Mouse (Mus musculus): Measurements from ENCODE around the gene Cabp7. TPM values are rescaled to one million over a fixed set of nuclear protein-coding genes. Genes with fewer than 3 reads are reported as not detected.

Gene Cabp7
- polyA plus RNA-seq, 1 experiment from 2014 or later, result 0.06 TPM

- 3% methylated on average over 29 of the region's 39 CpGs for WGBS (ENCODE audit: insufficient replicate concordance)
- peaks cover 15% of the 10 kb centered on the region for H3K4me1 ChIP-seq
- H3K27me3 ChIP-seq (replicated peaks), result peaks cover 97% of the 10 kb centered on the region
- no peak for ATAC-seq
- no peaks in the 10 kb centered on the region for H3K9me3 ChIP-seq (replicated peaks)
- peak overlapping the region; percentile 68 for H3K4me2 ChIP-seq
- H3K27ac ChIP-seq, result no peak overlapping the region
- H3K36me3 ChIP-seq, result no peaks in the 10 kb centered on the region
- no peak overlapping the region for H3K9ac ChIP-seq
- peak overlapping the region; percentile 45 for H3K4me3 ChIP-seq
Observed at GRCm38 (mm10) chr11:4745969-4746368, 609 bp downstream of the Cabp7 start.

DNA sequence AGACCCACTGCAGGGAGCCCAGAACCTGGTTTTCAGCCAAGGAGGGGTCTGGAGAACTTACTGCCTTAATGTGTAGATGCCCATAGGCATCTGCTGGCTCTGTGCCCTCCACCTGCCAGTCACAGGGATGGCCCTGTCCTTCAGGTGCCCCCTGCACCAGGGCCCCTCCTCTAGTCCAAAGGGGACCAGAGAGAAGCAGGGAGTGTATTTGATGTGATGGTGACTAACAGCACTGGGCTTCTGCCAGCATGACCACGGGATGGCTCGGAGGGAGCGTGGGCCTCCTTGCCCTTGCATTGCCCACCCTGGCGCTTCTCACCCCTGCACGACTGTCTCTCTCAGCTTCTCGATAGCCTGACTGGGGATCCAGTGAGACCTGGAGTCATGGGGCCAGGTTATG lies 1.9 kb downstream of the Cabp7 start:
- Histone ChIP-seq H3K9me3 (replicated peaks) (no peaks in the 10 kb centered on the region), H3K27me3 (replicated peaks) (peaks cover 91% of the 10 kb centered on the region), H3K4me3 (no peak overlapping the region), H3K4me1 (peaks cover 15% of the 10 kb centered on the region), H3K9ac (no peak overlapping the region), H3K27ac (no peak overlapping the region), H3K4me2 (no peak overlapping the region), H3K36me3 (no peaks in the 10 kb centered on the region)
- ATAC-seq, result no peak
- 47% methylated on average over 6 of the region's 6 CpGs for WGBS (ENCODE audit: insufficient replicate concordance)

GRCm38 (mm10) chr11:4740785-4741184 lies 5.8 kb downstream of the Cabp7 start:
- Histone ChIP-seq H3K36me3 (no peaks in the 10 kb centered on the region), H3K4me3 (no peak overlapping the region), H3K27ac (no peak overlapping the region), H3K9ac (no peak overlapping the region), H3K27me3 (replicated peaks) (peaks cover 54% of the 10 kb centered on the region), H3K4me1 (peaks cover under 1% of the 10 kb centered on the region; the same call in 1 of the 2 replicates), H3K9me3 (replicated peaks) (no peaks in the 10 kb centered on the region), H3K4me2 (no peak overlapping the region)
- 43% methylated on average over 5 of the region's 5 CpGs for WGBS (ENCODE audit: insufficient replicate concordance)
- 0 out of 2 replicates have a peak, but pooled peaks have one; percentile 26 for ATAC-seq

GRCm38 (mm10) chr11:4738719-4739118 lies 7.9 kb downstream of the Cabp7 start:
- no peak overlapping the region for H3K4me2 ChIP-seq
- no peak overlapping the region for H3K4me3 ChIP-seq
- H3K4me1 ChIP-seq, result no peaks in the 10 kb centered on the region
- WGBS (ENCODE audit: insufficient replicate concordance), result 83% methylated on average over 16 of the region's 16 CpGs
- no peak overlapping the region for H3K9ac ChIP-seq
- ATAC-seq, result no peak
- no peak overlapping the region for H3K27ac ChIP-seq
- H3K27me3 ChIP-seq (replicated peaks), result peaks cover 33% of the 10 kb centered on the region
- H3K9me3 ChIP-seq (replicated peaks), result no peaks in the 10 kb centered on the region
- H3K36me3 ChIP-seq, result no peaks in the 10 kb centered on the region

- Histone ChIP-seq H3K27ac (no peak overlapping the region), H3K9me3 (replicated peaks) (no peaks in the 10 kb centered on the region), H3K4me2 (no peak overlapping the region), H3K4me3 (no peak overlapping the region), H3K36me3 (no peaks in the 10 kb centered on the region), H3K27me3 (replicated peaks) (peaks cover 23% of the 10 kb centered on the region), H3K9ac (no peak overlapping the region), H3K4me1 (no peaks in the 10 kb centered on the region)
- no peak for ATAC-seq
- WGBS (ENCODE audit: insufficient replicate concordance), result 80% methylated on average over 10 of the region's 10 CpGs
Observed at GRCm38 (mm10) chr11:4737682-4738081, 8.9 kb downstream of the Cabp7 start.

DNA sequence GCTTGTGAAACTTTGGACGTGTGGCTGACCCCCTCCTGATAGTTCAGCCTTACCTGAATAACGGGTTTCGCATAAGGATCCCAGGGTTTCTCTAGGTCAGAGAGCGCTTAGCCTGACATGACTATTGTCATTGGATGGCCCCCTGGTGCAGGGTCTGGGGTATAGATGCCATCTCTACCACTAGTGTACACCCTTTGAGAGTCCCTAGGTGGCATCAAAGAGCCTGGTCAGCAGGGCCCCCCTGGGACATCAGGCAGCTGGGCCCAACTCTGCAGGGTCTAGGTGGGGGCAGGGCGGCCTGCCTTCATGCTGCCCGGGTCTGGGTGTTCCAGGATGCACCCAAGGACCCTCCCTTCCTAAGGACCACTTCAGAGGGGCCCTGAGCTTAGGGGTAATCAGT lies 10.2 kb downstream of the Cabp7 start:
- Histone ChIP-seq H3K9me3 (replicated peaks) (no peaks in the 10 kb centered on the region), H3K4me1 (no peaks in the 10 kb centered on the region), H3K4me2 (no peak overlapping the region), H3K27me3 (replicated peaks) (peaks cover 9% of the 10 kb centered on the region; the same call in 1 of the 2 replicates), H3K4me3 (no peak overlapping the region), H3K9ac (no peak overlapping the region), H3K27ac (no peak overlapping the region), H3K36me3 (peaks cover 7% of the 10 kb centered on the region; the same call in 1 of the 2 replicates)
- WGBS (ENCODE audit: insufficient replicate concordance), result 58% methylated on average over 6 of the region's 6 CpGs
- ATAC-seq, result no peak

GRCm38 (mm10) chr11:4734179-4734578 lies 12.4 kb downstream of the Cabp7 start:
- no peak overlapping the region for H3K4me3 ChIP-seq

DNA sequence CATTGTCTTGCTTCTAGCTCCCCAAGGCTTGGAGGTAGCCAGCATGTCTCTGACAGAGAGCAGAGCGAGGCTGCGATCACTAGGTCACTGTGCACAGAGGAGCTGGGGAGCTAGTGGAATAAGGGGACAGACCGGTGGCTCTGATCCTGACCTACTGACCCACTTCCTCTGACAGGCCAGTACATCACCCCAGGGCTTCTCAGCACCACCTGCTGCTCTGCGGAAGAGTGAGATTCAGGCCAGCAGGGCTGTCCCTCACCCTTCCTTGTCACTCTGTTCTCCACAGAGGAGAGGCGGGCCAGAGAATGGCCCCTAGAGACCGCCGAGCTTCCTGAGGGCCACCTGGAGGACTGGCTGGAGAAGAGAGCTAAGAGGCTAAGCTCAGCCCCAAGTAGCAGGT lies 14.8 kb downstream of the Cabp7 start:
- WGBS (ENCODE audit: insufficient replicate concordance), result 76% methylated on average over 7 of the region's 7 CpGs
- no peak overlapping the region for H3K4me3 ChIP-seq
- H3K4me2 ChIP-seq, result no peak overlapping the region
- peaks cover 7% of the 10 kb centered on the region; the same call in 1 of the 2 replicates for H3K36me3 ChIP-seq
- no peak overlapping the region for H3K27ac ChIP-seq
- no peak overlapping the region for H3K9ac ChIP-seq
- H3K9me3 ChIP-seq (replicated peaks), result no peaks in the 10 kb centered on the region
- H3K27me3 ChIP-seq (replicated peaks), result no peaks in the 10 kb centered on the region
- ATAC-seq, result no peak
- H3K4me1 ChIP-seq, result no peaks in the 10 kb centered on the region

More at GRCm38 (mm10) chr11:4734179-4734578, 12.4 kb downstream of the Cabp7 start:
- Histone ChIP-seq H3K4me2 (no peak overlapping the region), H3K4me1 (no peaks in the 10 kb centered on the region), H3K27me3 (replicated peaks) (no peaks in the 10 kb centered on the region), H3K27ac (no peak overlapping the region), H3K9me3 (replicated peaks) (no peaks in the 10 kb centered on the region), H3K36me3 (peaks cover 7% of the 10 kb centered on the region; the same call in 1 of the 2 replicates), H3K9ac (no peak overlapping the region)
- 40% methylated on average over 12 of the region's 12 CpGs for WGBS (ENCODE audit: insufficient replicate concordance)
- no peak for ATAC-seq

DNA sequence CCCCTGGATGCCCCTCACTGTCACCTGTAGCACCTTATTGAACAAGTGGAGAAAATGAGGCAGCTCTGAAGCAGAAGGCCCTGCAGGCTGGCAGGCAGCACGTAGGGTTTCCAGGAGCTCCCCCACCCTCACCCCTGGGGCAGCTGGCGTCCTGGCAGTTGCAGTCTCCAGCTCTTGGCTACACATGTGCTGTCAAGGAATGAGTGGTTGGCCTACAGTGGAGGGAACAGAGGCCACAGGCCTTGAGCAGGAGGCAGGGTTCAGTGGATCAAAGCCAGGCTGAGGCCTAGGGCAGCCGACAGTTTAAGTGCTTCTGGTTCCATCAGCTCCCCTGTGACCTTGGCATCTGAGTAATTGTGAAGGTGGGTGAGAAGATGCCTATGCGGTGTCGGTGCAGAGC lies 15.7 kb downstream of the Cabp7 start:
- Histone ChIP-seq H3K36me3 (peaks cover 12% of the 10 kb centered on the region; the same call in 1 of the 2 replicates), H3K9me3 (replicated peaks) (no peaks in the 10 kb centered on the region), H3K27ac (no peak overlapping the region), H3K4me1 (no peaks in the 10 kb centered on the region), H3K9ac (no peak overlapping the region), H3K4me3 (no peak overlapping the region), H3K27me3 (replicated peaks) (no peaks in the 10 kb centered on the region), H3K4me2 (no peak overlapping the region)
- no peak for ATAC-seq
- WGBS (ENCODE audit: insufficient replicate concordance), result 73% methylated on average over 5 of the region's 5 CpGs

- no peaks in the 10 kb centered on the region for H3K4me1 ChIP-seq
- no peaks in the 10 kb centered on the region for H3K9me3 ChIP-seq (replicated peaks)
- peaks cover 12% of the 10 kb centered on the region; the same call in 1 of the 2 replicates for H3K36me3 ChIP-seq
- H3K27ac ChIP-seq, result no peak overlapping the region
- no peak for ATAC-seq
- H3K9ac ChIP-seq, result no peak overlapping the region
- 76% methylated on average over 6 of the region's 6 CpGs for WGBS (ENCODE audit: insufficient replicate concordance)
- H3K4me3 ChIP-seq, result no peak overlapping the region
- H3K4me2 ChIP-seq, result no peak overlapping the region
- H3K27me3 ChIP-seq (replicated peaks), result no peaks in the 10 kb centered on the region
Observed at GRCm38 (mm10) chr11:4730096-4730495, 16.5 kb downstream of the Cabp7 start.

- no peak overlapping the region for H3K4me2 ChIP-seq
- H3K36me3 ChIP-seq, result peaks cover 12% of the 10 kb centered on the region
- no peak for ATAC-seq
- H3K9me3 ChIP-seq (replicated peaks), result no peaks in the 10 kb centered on the region
- 53% methylated on average over 12 of the region's 12 CpGs for WGBS (ENCODE audit: insufficient replicate concordance)
- no peak overlapping the region for H3K27ac ChIP-seq
- H3K4me3 ChIP-seq, result no peak overlapping the region
- no peaks in the 10 kb centered on the region for H3K4me1 ChIP-seq
- H3K9ac ChIP-seq, result no peak overlapping the region
- no peaks in the 10 kb centered on the region for H3K27me3 ChIP-seq (replicated peaks)
Observed at GRCm38 (mm10) chr11:4729603-4730002, 17.0 kb downstream of the Cabp7 start.

DNA sequence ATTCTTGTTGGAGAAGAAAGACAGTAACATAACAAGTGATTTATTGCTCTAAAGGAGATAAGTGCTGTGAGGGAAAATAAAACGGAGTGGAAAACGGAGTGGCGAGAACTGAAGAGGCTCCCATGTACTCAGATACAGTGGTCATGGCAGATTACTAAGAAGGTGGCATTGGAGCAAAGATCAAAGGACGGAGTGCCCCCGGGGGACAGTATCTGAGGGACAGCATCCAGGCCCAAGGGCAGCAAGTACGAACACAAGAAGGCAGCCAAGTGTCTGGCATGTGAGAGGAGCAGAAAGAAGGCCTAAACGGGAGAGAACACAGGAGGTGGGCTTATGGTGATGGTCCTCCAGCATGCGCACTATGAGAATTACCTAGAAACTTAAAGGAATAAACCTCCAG lies 24.9 kb downstream of the Cabp7 start:
- H3K9me3 ChIP-seq (replicated peaks), result no peaks in the 10 kb centered on the region
- no peak for ATAC-seq
- 78% methylated on average over 8 of the region's 8 CpGs for WGBS (ENCODE audit: insufficient replicate concordance)

More for the DNA sequence above, 24.9 kb downstream of the Cabp7 start:
- H3K27me3 ChIP-seq (replicated peaks), result no peaks in the 10 kb centered on the region
- H3K27ac ChIP-seq, result no peak overlapping the region
- no peaks in the 10 kb centered on the region; the same call in 1 of the 2 replicates for H3K4me1 ChIP-seq
- H3K36me3 ChIP-seq, result peaks cover 12% of the 10 kb centered on the region
- H3K4me3 ChIP-seq, result no peak overlapping the region
- H3K4me2 ChIP-seq, result no peak overlapping the region
- no peak overlapping the region for H3K9ac ChIP-seq

Data from liver, embryonic 12.5 days (tissue).